Mouse (Mus musculus) urinary bladder, postnatal 4 days (tissue): ENCODE measurements at regions not wholly inside any gene's neighbourhood (a gene's known extent, or its start where the extent isn't known, plus 50 kb on each side); places are given as distances from the start of the nearest gene placed in this dataset.
A peak's percentile ranks its signal among the peaks of the same experiment; 100 is the strongest.

Experiments used
- DNase-seq, 2 experiments: peaks; one replicate each; pipeline ENCODE4 v3.0.0; 2021 to 2022; ENCODE audit warnings: low spot score in 2 of 2

DNA sequence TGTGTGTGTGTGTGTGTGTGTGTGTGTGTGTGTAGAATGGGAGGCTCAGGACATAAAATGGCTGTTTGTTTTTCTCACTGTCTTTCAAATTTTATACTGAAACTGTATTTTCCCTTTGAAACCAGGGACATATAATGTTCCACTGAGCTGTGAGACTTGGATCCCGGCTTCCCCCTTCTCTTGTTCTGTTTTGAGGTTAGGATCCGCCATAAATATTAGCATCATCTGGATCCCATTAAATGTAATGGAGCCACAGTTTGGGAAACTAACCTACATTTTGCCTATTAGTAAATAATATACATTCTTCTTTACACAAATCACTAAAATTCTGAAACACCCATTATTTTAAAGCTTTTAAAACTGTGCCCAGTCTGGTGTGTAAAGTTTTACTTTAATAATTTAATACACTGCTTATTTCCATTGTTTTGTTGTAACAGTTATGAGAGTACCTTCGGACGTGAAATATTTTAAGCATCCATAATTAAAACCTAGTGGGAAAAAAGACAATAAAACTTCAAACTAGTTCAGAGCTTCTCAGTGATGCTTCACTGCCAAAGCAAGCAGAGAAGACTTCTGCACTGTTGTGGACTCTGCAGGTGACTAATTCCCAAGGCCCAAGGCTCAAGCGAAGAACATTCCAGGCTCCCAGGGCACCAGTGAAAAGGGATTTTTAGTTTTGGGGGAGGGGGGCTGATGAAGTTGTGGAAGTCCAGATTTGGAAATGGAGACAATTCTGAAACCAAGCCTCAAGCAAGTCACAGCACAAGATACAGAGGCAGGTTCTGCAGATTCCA, 684.9 kb downstream of the Fat4 start:
- no peak for DNase-seq

DNA sequence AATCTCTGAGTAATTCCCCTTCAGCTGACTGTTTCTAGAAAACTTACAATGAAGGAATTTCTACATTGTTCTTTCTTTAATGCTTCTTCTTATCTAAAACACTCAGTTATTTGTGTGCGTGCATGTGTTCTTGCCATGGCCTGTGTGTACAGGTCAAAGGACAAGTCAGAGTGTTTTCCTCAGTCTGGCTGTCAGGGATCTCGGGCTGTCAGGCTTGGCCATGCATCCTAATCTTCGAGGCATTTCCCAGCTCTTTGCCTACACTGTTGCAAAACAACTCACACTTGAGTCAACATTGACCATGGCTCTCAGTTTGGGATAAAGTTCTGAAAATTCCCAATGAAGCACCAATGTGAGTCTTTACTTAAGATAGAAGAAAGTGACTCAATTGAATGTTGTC, 688.5 kb downstream of the Fat4 start:
- no peak for DNase-seq

GRCm38 (mm10) chr3:39591312-39591711, 704.6 kb downstream of the Fat4 start:
- DNase-seq = no peak

GRCm38 (mm10) chr3:39592349-39593117, 705.8 kb downstream of the Fat4 start:
- no peak for DNase-seq

GRCm38 (mm10) chr3:39609937-39610336, 723.2 kb downstream of the Fat4 start:
- no peak for DNase-seq

- DNase-seq = no peak
Measured at GRCm38 (mm10) chr3:39612408-39612807, 725.7 kb downstream of the Fat4 start.

DNA sequence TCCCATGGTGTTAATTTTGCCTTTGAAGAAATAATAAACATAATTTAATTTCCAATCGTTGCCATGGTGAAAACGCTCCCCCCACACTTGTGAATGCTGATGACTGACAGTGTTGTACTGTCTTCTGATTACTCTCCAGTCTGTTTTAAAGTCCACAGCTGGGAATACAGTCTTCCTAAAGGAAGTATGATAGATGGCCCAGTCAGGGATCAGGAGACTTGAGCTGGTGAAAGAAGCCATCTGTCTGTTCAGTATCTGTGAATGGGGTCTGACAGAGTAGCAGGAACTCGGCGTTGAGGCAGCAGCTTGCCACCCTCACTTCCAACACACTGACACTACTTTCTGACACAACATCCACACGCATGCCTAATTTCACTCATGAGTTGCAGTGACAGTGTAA, 751.2 kb downstream of the Fat4 start:
- DNase-seq = no peak

- DNase-seq = no peak
Measured at GRCm38 (mm10) chr3:39643194-39643593, 756.5 kb downstream of the Fat4 start.

GRCm38 (mm10) chr3:39666817-39667216, 780.1 kb downstream of the Fat4 start:
- DNase-seq = no peak

GRCm38 (mm10) chr3:39669145-39669544, 782.4 kb downstream of the Fat4 start:
- no peak for DNase-seq

DNA sequence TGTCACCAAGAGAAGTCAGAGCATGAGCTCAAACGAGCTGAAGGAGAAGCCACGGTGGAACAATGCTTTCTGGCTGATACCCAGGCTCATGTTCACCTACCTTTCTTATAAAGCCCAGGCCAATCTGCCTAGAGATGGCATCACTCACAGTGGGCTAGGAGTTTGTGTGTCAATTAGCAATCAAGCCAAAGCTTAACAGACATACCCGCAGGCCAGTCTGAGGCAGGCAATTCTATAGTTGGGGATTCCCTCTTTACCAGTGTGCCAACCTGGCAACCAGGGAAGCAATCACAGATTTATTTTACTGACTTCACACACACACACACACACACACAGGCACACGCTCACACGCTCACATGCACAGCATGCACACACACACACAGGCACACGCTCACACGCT, 787.3 kb downstream of the Fat4 start:
- DNase-seq = no peak

DNA sequence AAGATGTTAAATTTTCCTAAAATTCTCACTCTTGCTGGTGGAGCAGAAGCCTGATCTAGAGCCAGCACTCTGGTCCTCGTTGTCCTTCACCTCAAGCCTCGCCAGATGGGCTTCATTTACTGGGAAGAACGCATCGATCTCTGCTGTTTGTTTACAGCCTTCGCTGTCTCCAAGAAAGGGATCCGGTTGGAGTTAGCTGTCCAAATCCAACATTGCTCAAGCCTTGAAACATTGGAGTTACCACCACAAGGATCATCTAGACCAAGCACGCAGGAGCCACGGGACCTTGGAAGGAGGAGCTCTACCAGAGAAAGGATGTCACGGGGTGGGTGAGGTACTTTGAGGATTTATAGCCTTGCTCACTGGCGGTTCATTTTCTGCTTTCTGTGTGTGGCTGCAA, 788.2 kb downstream of the Fat4 start:
- peak in 1 of 2 experiments; percentile 18 for DNase-seq

GRCm38 (mm10) chr3:39705610-39706009, 818.9 kb downstream of the Fat4 start:
- no peak for DNase-seq

- DNase-seq = no peak
Measured at GRCm38 (mm10) chr3:39712795-39713709, 818.0 kb upstream of the Intu start.

DNA sequence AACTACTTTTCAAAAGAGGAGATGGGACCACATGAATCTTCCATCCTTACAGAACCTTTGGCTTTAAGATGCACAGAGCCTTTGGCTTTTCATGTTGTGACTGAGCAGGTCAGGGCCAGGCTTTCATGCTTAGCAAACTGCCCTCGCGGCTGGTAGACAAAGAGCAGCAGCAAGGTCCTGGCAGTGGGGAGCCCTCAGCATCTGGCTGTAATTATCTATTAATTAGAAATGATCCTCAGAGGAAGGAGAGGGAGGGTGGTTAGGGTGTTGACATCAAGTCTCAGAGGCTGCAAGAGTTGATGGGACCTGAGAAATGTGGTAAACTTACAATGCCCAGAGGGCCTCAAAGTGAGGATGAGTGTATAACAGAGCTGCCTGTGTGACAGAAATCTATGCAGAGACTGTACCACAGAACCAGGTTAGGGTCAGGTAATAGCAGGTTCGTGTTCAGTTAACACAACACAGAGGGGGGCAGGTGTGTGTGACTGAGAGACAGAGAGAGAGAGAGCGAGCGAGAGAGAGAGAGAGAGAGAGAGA, 817.0 kb upstream of the Intu start:
- DNase-seq = no peak

GRCm38 (mm10) chr3:39718946-39719545, 812.0 kb upstream of the Intu start:
- DNase-seq = peak in 1 of 2 experiments; percentile 39

- DNase-seq = no peak
Measured at GRCm38 (mm10) chr3:39725755-39726154, 805.3 kb upstream of the Intu start.

GRCm38 (mm10) chr3:39736639-39737038, 794.4 kb upstream of the Intu start:
- no peak for DNase-seq

DNA sequence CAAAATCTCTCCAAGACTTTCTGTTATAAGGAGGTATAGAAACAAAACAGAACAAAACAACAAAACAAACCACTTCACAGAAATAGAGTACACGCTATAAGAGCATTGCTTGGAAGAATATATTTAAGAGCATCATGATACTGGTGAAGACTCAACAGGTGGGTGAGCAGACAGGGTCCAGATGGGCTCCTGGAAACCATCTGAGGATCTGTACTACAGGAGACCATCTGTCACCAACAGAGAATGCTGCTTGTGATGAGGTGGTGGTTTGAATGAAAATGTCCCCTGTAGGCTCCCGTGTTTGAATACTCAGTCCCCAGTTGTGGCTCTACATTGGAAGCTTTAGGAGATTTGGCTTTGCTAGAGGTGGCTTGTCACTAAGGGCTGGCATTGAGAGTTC, 785.1 kb upstream of the Intu start:
- DNase-seq = no peak

DNA sequence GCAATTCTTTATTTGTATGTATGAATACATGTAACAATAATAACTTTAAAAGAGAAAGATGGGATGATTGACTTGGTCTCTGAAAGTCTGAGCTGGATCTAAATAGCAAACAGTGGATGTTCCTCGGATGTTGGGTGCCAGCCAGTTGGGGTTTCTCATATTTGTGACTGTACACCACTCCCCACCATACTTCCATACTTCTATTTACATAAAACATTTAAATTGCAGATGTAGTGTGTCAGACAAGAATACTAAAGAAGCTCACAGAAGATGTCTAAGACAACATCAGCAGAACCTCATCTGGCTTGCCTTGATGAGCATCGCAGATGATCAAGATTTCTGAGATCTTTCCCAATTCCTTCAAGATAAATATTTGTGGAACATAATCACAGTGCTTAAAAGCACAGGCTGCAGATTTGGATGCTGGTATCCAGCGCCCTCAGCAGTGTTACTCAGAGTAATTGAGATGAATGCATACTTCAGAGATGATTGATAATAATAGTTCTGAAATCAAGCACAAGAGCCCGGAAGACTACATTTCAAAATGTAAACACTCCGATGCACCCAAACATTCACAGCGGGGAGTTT, 762.0 kb upstream of the Intu start:
- no peak for DNase-seq
